Mouse (Mus musculus) brain, embryonic 14.5 days (tissue): Measurements from ENCODE around the gene Shisa9.

ENCODE experiments used
- CTCF ChIP-seq: fragments of 200-500 bp; IDR thresholded peaks from 2 replicates; pipeline ENCODE4 v1.5.1; 2012; ENCODE audit warnings: inconsistent platforms, mild to moderate bottlenecking, moderate library complexity, borderline replicate concordance; ENCODE audit not compliant: insufficient read depth, insufficient read length; ENCODE audit errors: extremely low read depth
- POLR2A ChIP-seq: fragments of 200-500 bp; IDR thresholded peaks from 2 replicates; pipeline ENCODE4 v1.6.1; 2012; ENCODE audit warnings: mild to moderate bottlenecking, inconsistent platforms, borderline replicate concordance; ENCODE audit not compliant: poor library complexity, insufficient read depth, insufficient read length, severe bottlenecking; ENCODE audit errors: extremely low read depth

DNA sequence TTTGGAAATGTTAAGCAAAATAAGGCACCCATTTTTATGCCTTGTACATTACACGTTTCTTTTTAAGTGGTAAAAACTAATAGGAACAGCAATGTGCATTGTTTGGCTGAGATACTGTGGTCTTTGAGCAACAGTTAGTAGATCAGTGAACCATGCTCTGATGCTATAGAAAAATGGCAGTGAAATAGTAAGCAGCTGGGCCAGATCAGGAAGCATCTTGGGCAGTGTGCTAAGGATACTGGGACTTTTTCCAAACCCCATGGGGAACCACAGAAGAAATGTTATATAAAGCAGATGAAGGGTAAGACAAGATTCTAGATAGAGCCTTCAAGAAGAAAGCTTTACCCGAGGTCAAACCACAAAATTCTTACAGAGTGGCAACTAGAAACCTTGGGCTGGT, 205.8 kb downstream of the Shisa9 start:
- TF ChIP-seq POLR2A (no peak), CTCF (no peak)
